Mouse (Mus musculus) spleen, adult 2 months (tissue): Measurements from ENCODE around the gene Ccz1. TPM values are rescaled to one million over a fixed set of nuclear protein-coding genes. Genes with fewer than 3 reads are reported as not detected.
"Not testable (repeated sequence)": the region's sequence is repeated elsewhere in the genome, so short reads cannot be mapped to it uniquely, and the experiment has no call there.

Experiments
- DNase-seq, 2 experiments: peaks; one replicate each; pipeline versions ENCODE4 v3.0.0 to v3.0.0-alpha.2; 2012 to 2021; ENCODE audit warnings: low spot score in 2 of 2, low read depth in 1 of 2
- H3K27ac ChIP-seq: fragments of 200-500 bp; 2 replicates; pipeline ENCODE4 v1.5.1; 2012; ENCODE audit warnings: low read length, inconsistent platforms; ENCODE audit not compliant: insufficient read depth
- H3K27me3 ChIP-seq: fragments of 200-500 bp; 2 replicates; pipeline ENCODE4 v1.6.1; 2012; ENCODE audit warnings: mild to moderate bottlenecking, moderate library complexity, low read length, inconsistent platforms; ENCODE audit not compliant: control insufficient read depth, insufficient read depth
- H3K36me3 ChIP-seq: fragments of 200-500 bp; 2 replicates; pipeline ENCODE4 v1.6.1; 2012; ENCODE audit warnings: mild to moderate bottlenecking, low read length, inconsistent platforms; ENCODE audit not compliant: control insufficient read depth, insufficient read depth
- H3K4me1 ChIP-seq: fragments of 200-500 bp; 2 replicates; pipeline ENCODE4 v1.6.1; 2011; ENCODE audit warnings: inconsistent platforms; ENCODE audit not compliant: control insufficient read depth, insufficient read depth, insufficient read length
- H3K4me3 ChIP-seq: fragments of 200-500 bp; 2 replicates; pipeline ENCODE4 v1.5.1; 2011; ENCODE audit warnings: mild to moderate bottlenecking, inconsistent platforms; ENCODE audit not compliant: insufficient read depth, insufficient read length; ENCODE audit errors: extremely low read depth
- CTCF ChIP-seq: fragments of 200-500 bp; IDR thresholded peaks from 2 replicates; pipeline ENCODE4 v1.5.1; 2011; ENCODE audit warnings: mild to moderate bottlenecking, inconsistent platforms; ENCODE audit not compliant: insufficient read depth, insufficient read length, insufficient replicate concordance; ENCODE audit errors: extremely low read depth
- POLR2A ChIP-seq: fragments of 200-500 bp; IDR thresholded peaks from 2 replicates; pipeline ENCODE4 v1.6.1; 2011; ENCODE audit warnings: low read depth, low read length, inconsistent platforms
- WGBS: fragments of 180-500 bp; shearing (Covaris S2); methylation state at CpG from one replicate; pipeline ENCODE4 v1.1.7; 2018; 5-methylcytosine and 5-hydroxymethylcytosine counted together
- polyA plus RNA-seq: library from polyadenylated mRNA; depleted of rRNA; stranded (reverse); fragments of >200 nt; gene quantifications from 2 replicates; pipeline ENCODE4 v1.2.3, GENCODE M21; 2012

Ccz1 gene
- polyA plus RNA-seq, 1 experiment, result 5.9 TPM

GRCm38 (mm10) chr5:144026620-144027263, 12.1 kb upstream of the Ccz1 start, which contains the start of gene Ocm:
TSS of gene Ocm (minus strand) at chr5:144026670.
- Histone ChIP-seq H3K36me3 (no peaks in the 10 kb centered on the region), H3K27ac (no peak within 1 kb of the TSS), H3K4me3 (no peak within 1 kb of the TSS), H3K4me1 (no peaks in the 10 kb centered on the region), H3K27me3 (no peaks in the 10 kb centered on the region)
- DNase-seq, result no peak
- 20% methylated on average over 11 of the region's 11 CpGs for WGBS
- TF ChIP-seq CTCF (no peak), POLR2A (no peak)

- TF ChIP-seq CTCF (no peak), POLR2A (no peak)
- DNase-seq, result no peak
- Histone ChIP-seq H3K27ac (no peak overlapping the region), H3K4me3 (no peak overlapping the region), H3K4me1 (no peaks in the 10 kb centered on the region), H3K27me3 (no peaks in the 10 kb centered on the region), H3K36me3 (peaks cover 13% of the 10 kb centered on the region)
- 90% methylated on average over 9 of the region's 9 CpGs for WGBS
These were observed 1.2 kb upstream of the Ccz1 start for GRCm38 (mm10) chr5:144015845-144016244.

GRCm38 (mm10) chr5:144015312-144015650, 604 bp upstream of the Ccz1 start:
- TF ChIP-seq POLR2A (no peak), CTCF (no peak)
- no peaks in the 10 kb centered on the region for H3K27me3 ChIP-seq
- H3K36me3 ChIP-seq, result peaks cover 16% of the 10 kb centered on the region
- H3K4me1 ChIP-seq, result no peaks in the 10 kb centered on the region
- WGBS, result 71% methylated on average over 3 of the region's 3 CpGs
- DNase-seq, result no peak
- no peak overlapping the region for H3K27ac ChIP-seq
- no peak overlapping the region for H3K4me3 ChIP-seq

- peak overlapping the region; percentile 26; the same call in 1 of the 2 replicates for H3K4me3 ChIP-seq
- not testable (repeated sequence) for H3K27me3 ChIP-seq, H3K27ac ChIP-seq, DNase-seq, H3K4me1 ChIP-seq
- peaks cover 30% of the 10 kb centered on the region for H3K36me3 ChIP-seq
- WGBS, result 31% methylated on average over 13 of the region's 13 CpGs
These were observed 1.1 kb downstream of the Ccz1 start for GRCm38 (mm10) chr5:144013366-144014134.

- Histone ChIP-seq H3K4me1 (peaks cover 17% of the 10 kb centered on the region; the same call in 1 of the 2 replicates), H3K4me3 (peak overlapping the region; percentile 35; the same call in 1 of the 2 replicates), H3K27me3 (no peaks in the 10 kb centered on the region), H3K36me3 (peaks cover 26% of the 10 kb centered on the region), H3K27ac (peak overlapping the region; percentile 96)
- peak; percentile 23 to 46 for DNase-seq
- no peak for TF ChIP-seq CTCF
- no peak for TF ChIP-seq POLR2A
- 37% methylated on average over 15 of the region's 15 CpGs for WGBS
These were observed 12.1 kb downstream of the Ccz1 start for GRCm38 (mm10) chr5:144002461-144003192.

GRCm38 (mm10) chr5:143999409-143999808, 15.3 kb downstream of the Ccz1 start:
- Histone ChIP-seq H3K27ac (no peak overlapping the region), H3K36me3 (peaks cover 34% of the 10 kb centered on the region), H3K4me3 (no peak overlapping the region), H3K27me3 (no peaks in the 10 kb centered on the region), H3K4me1 (peaks cover 17% of the 10 kb centered on the region; the same call in 1 of the 2 replicates)
- TF ChIP-seq CTCF (no peak), POLR2A (no peak)
- DNase-seq, result no peak
- 91% methylated on average over 1 of the region's 1 CpGs for WGBS
